Mouse (Mus musculus) colon, adult 2 months (tissue): ENCODE measurements around the gene Zfp30. TPM values are rescaled to one million over a fixed set of nuclear protein-coding genes. Genes with fewer than 3 reads are reported as not detected.

ENCODE experiments used
- polyA plus RNA-seq: library from polyadenylated mRNA; depleted of rRNA; stranded (reverse); fragments of >200 nt; gene quantifications from 2 replicates; pipeline ENCODE4 v1.2.3, GENCODE M21; 2012; rRNA removed

Zfp30 gene
- polyA plus RNA-seq: 1.4 TPM in 2 replicates

GRCm38 (mm10) chr7:29783871-29784551 lies at the start of gene Zfp30:
Gene Zfp30 (plus strand): TSS chr7:29783998.

GRCm38 (mm10) chr7:29768090-29768900 lies 15.5 kb upstream of the Zfp30 start, which contains the start of gene Zfp84:
Gene Zfp84 (plus strand): TSS chr7:29768552.

GRCm38 (mm10) chr7:29815910-29816429 lies 32.2 kb downstream of the Zfp30 start, which contains the start of gene Zfp790:
Gene Zfp790 (plus strand): TSS chr7:29816114.

Other genes starting within 250 kb of the Zfp30 start
- gene Catsperg2, start 57.0 kb upstream of the Zfp30 start, polyA plus RNA-seq: 0.08 TPM in 1 of 2 replicates, not detected in the other
- gene Zfp84, start 15.4 kb upstream of the Zfp30 start, polyA plus RNA-seq: 2.6 and 3.2 TPM in 2 replicates
- 1.1 and 1.8 TPM in 2 replicates for gene Zfp790, start 32.1 kb downstream of the Zfp30 start, polyA plus RNA-seq
- 0.09 and 0.12 TPM in 2 replicates for gene Zfp940, start 69.7 kb downstream of the Zfp30 start, polyA plus RNA-seq
- gene Zfp420, start 76.0 kb downstream of the Zfp30 start, polyA plus RNA-seq: 0.28 and 0.47 TPM in 2 replicates
- gene Zfp27, start 122.6 kb downstream of the Zfp30 start, polyA plus RNA-seq: 1.3 and 1.7 TPM in 2 replicates
- 0.35 and 0.44 TPM in 2 replicates for gene Zfp383, start 124.2 kb downstream of the Zfp30 start, polyA plus RNA-seq
- 2.6 and 6.7 TPM in 2 replicates for gene Zfp74, start 170.1 kb downstream of the Zfp30 start, polyA plus RNA-seq
- gene Zfp568, start 200.0 kb downstream of the Zfp30 start, polyA plus RNA-seq: 3.8 and 4.0 TPM in 2 replicates